Mouse (Mus musculus): ENCODE results near the gene Alkbh5. TPM values are rescaled to one million over a fixed set of nuclear protein-coding genes. Genes with fewer than 3 reads are reported as not detected.

Gene Alkbh5
- total and polyA plus RNA-seq, 3 experiments, result 39.6 to 55.0 (median 42.7) TPM

DNA sequence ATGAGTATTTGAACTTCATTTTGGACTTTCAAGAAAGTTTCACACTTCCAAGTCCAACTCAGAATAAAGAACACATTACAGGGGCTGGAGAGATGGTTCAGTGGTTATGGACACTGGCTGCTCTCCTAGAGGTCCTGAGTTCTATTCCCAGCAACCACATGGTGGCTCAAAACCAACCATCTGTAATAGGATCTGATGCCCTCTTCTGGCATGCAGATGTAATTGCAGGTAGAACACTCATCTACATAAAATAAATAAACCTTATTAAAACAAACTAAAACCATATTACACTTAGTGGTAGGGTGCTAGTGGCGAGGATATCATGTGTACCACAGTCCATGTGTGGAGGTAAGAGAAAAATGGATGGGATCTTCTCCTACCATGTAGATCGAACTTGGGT lies 23.7 kb upstream of the Alkbh5 start:
- H3K4me2 ChIP-seq (ENCODE audit: insufficient read depth, low read depth, poor library complexity, severe bottlenecking), result no peak overlapping the region
- no peaks in the 10 kb centered on the region for H3K4me1 ChIP-seq (ENCODE audit: control insufficient read depth in 1 of 2, insufficient read depth in 2 of 2)
- no peak overlapping the region for H3K4me3 ChIP-seq (replicated peaks in 1 of 3; ENCODE audit: low read depth in 2 of 3, low read length in 2 of 3, poor library complexity in 1 of 3)
- dilution Hi-C loops (cut with MboI; ENCODE audit: extremely low pct_ligation_motif_present, extremely low pct_unique_long_range_greater_than_20kb, low sequenced_read_pairs) (no loop called here), in situ Hi-C loops (cut with MboI; ENCODE audit: low pct_ligation_motif_present, low pct_unique_long_range_greater_than_20kb, low sequenced_read_pairs) (no loop called here)
- no peaks in the 10 kb centered on the region for H3K36me3 ChIP-seq (replicated peaks in 1 of 2; ENCODE audit: control insufficient read depth in 1 of 2, insufficient read depth in 1 of 2, low read length in 1 of 2)
- peaks cover 3% of the 10 kb centered on the region for H3K9me3 ChIP-seq (replicated peaks; ENCODE audit: low read length)
- H3K79me2 ChIP-seq (replicated peaks; ENCODE audit: control insufficient read depth, extremely low read depth, insufficient read depth, poor library complexity, severe bottlenecking), result no peaks in the 10 kb centered on the region
- no peak overlapping the region for H3K27ac ChIP-seq (ENCODE audit: insufficient read depth, low read depth)
- DNase-seq (ENCODE audit: extremely low read depth), result peak; percentile 11
- peaks cover 58% of the 10 kb centered on the region for H3K27me3 ChIP-seq (replicated peaks)
- TF ChIP-seq ZNF384 (IDR thresholded peaks at IDR 0.05; ENCODE audit: low read depth, low read length) (no peak), RAD21 (IDR thresholded peaks at IDR 0.05; ENCODE audit: low read depth, low read length) (peak; percentile 6), JUND (conservative IDR thresholded peaks at IDR 0.05; ENCODE audit: low read depth, low read length) (no peak), MXI1 (IDR thresholded peaks at IDR 0.05; ENCODE audit: low read depth, low read length) (no peak), CTCF (conservative IDR thresholded peaks at IDR 0.05 in 1 of 2, IDR thresholded peaks at IDR 0.05 in 1 of 2; ENCODE audit: low read depth in 2 of 2, low read length in 2 of 2) (peak; percentile 44 to 62; a peak in 3 of 4 replicates)
- no peak overlapping the region for H3K9ac ChIP-seq (ENCODE audit: insufficient read depth, low read depth)

GRCm38 (mm10) chr11:60514941-60515340 lies 21.2 kb upstream of the Alkbh5 start:
- TF ChIP-seq GABPA (IDR thresholded peaks at IDR 0.05; ENCODE audit: insufficient replicate concordance, low read depth, low read length) (no peak), JUN (IDR thresholded peaks at IDR 0.05; ENCODE audit: insufficient read depth, low read depth, low read length) (no peak), ZC3H11A (IDR thresholded peaks at IDR 0.05; ENCODE audit: low read depth, low read length) (no peak), MAFK (IDR thresholded peaks at IDR 0.05; ENCODE audit: insufficient replicate concordance, low read length) (no peak), HCFC1 (IDR thresholded peaks at IDR 0.05; ENCODE audit: low read depth, low read length) (no peak)
- dilution Hi-C loops (cut with MboI; ENCODE audit: extremely low pct_ligation_motif_present, extremely low pct_unique_long_range_greater_than_20kb, low sequenced_read_pairs), result no loop called here

GRCm38 (mm10) chr11:60518305-60518704 lies 17.9 kb upstream of the Alkbh5 start:
- in situ Hi-C loops (cut with MboI; ENCODE audit: low pct_ligation_motif_present, low pct_unique_long_range_greater_than_20kb, low sequenced_read_pairs) (no loop called here), dilution Hi-C loops (cut with MboI; ENCODE audit: extremely low pct_ligation_motif_present, extremely low pct_unique_long_range_greater_than_20kb, low sequenced_read_pairs) (no loop called here)
- H3K4me3 ChIP-seq (replicated peaks in 1 of 3; ENCODE audit: low read depth in 2 of 3, low read length in 2 of 3, poor library complexity in 1 of 3), result no peak overlapping the region
- no peak for DNase-seq (ENCODE audit: extremely low read depth)
- H3K9ac ChIP-seq (ENCODE audit: insufficient read depth, low read depth), result no peak overlapping the region
- peaks cover 7% of the 10 kb centered on the region for H3K9me3 ChIP-seq (replicated peaks; ENCODE audit: low read length)
- H3K27me3 ChIP-seq (replicated peaks), result peaks cover 41% of the 10 kb centered on the region
- no peak for TF ChIP-seq POLR2AphosphoS2 (IDR thresholded peaks at IDR 0.05; ENCODE audit: low read depth, low read length)
- TF ChIP-seq SMC3 (IDR thresholded peaks at IDR 0.05; ENCODE audit: low read depth, low read length), result no peak
- TF ChIP-seq GABPA (IDR thresholded peaks at IDR 0.05; ENCODE audit: insufficient replicate concordance, low read depth, low read length), result no peak
- TF ChIP-seq ZKSCAN1 (IDR thresholded peaks at IDR 0.05; ENCODE audit: borderline replicate concordance, low read depth, low read length), result no peak
- TF ChIP-seq TBP (conservative IDR thresholded peaks at IDR 0.05; ENCODE audit: low read depth, low read length), result no peak
- TF ChIP-seq MAZ (IDR thresholded peaks at IDR 0.05; ENCODE audit: low read depth, low read length), result no peak
- no peak for TF ChIP-seq MAX (IDR thresholded peaks at IDR 0.05; ENCODE audit: low read length)
- TF ChIP-seq NELFE (IDR thresholded peaks at IDR 0.05; ENCODE audit: low read depth, low read length), result no peak
- no peak for TF ChIP-seq JUND (conservative IDR thresholded peaks at IDR 0.05; ENCODE audit: low read depth, low read length)
- no peak for TF ChIP-seq CHD1 (IDR thresholded peaks at IDR 0.05; ENCODE audit: low read depth, low read length)
- TF ChIP-seq EP300 (IDR thresholded peaks at IDR 0.05; ENCODE audit: low read length), result no peak
- no peak for TF ChIP-seq MEF2A (IDR thresholded peaks at IDR 0.05; ENCODE audit: borderline replicate concordance, low read depth, low read length)
- no peak for TF ChIP-seq MYC (IDR thresholded peaks at IDR 0.05; ENCODE audit: low read depth, low read length)
- H3K27ac ChIP-seq (ENCODE audit: insufficient read depth, low read depth), result no peak overlapping the region
- H3K4me2 ChIP-seq (ENCODE audit: insufficient read depth, low read depth, poor library complexity, severe bottlenecking), result no peak overlapping the region
- no peaks in the 10 kb centered on the region for H3K36me3 ChIP-seq (replicated peaks in 1 of 2; ENCODE audit: control insufficient read depth in 1 of 2, insufficient read depth in 1 of 2, low read length in 1 of 2)
- no peaks in the 10 kb centered on the region for H3K4me1 ChIP-seq (ENCODE audit: control insufficient read depth in 1 of 2, insufficient read depth in 2 of 2)
- no peaks in the 10 kb centered on the region for H3K79me2 ChIP-seq (replicated peaks; ENCODE audit: control insufficient read depth, extremely low read depth, insufficient read depth, poor library complexity, severe bottlenecking)

More at GRCm38 (mm10) chr11:60514941-60515340, 21.2 kb upstream of the Alkbh5 start:
- H3K27ac ChIP-seq (ENCODE audit: insufficient read depth, low read depth), result no peak overlapping the region
- in situ Hi-C loops (cut with MboI; ENCODE audit: low pct_ligation_motif_present, low pct_unique_long_range_greater_than_20kb, low sequenced_read_pairs), result no loop called here
- no peak overlapping the region for H3K9ac ChIP-seq (ENCODE audit: insufficient read depth, low read depth)
- no peaks in the 10 kb centered on the region for H3K79me2 ChIP-seq (replicated peaks; ENCODE audit: control insufficient read depth, extremely low read depth, insufficient read depth, poor library complexity, severe bottlenecking)
- no peak for DNase-seq (ENCODE audit: extremely low read depth)
- no peak overlapping the region for H3K4me2 ChIP-seq (ENCODE audit: insufficient read depth, low read depth, poor library complexity, severe bottlenecking)
- peaks cover 4% of the 10 kb centered on the region for H3K9me3 ChIP-seq (replicated peaks; ENCODE audit: low read length)
- no peaks in the 10 kb centered on the region for H3K4me1 ChIP-seq (ENCODE audit: control insufficient read depth in 1 of 2, insufficient read depth in 2 of 2)
- H3K4me3 ChIP-seq (replicated peaks in 1 of 3; ENCODE audit: low read depth in 2 of 3, low read length in 2 of 3, poor library complexity in 1 of 3), result no peak overlapping the region
- peaks cover 40% of the 10 kb centered on the region for H3K27me3 ChIP-seq (replicated peaks)
- no peaks in the 10 kb centered on the region for H3K36me3 ChIP-seq (replicated peaks in 1 of 2; ENCODE audit: control insufficient read depth in 1 of 2, insufficient read depth in 1 of 2, low read length in 1 of 2)

Data from CH12.LX (cell line).